Mouse (Mus musculus) neutrophil, adult 59 days (primary cell): ENCODE results near the gene Clec4d. TPM values are rescaled to one million over a fixed set of nuclear protein-coding genes. Genes with fewer than 3 reads are reported as not detected.

ENCODE experiments used
- total RNA-seq, 2 experiments: library from RNA; stranded (reverse); gene quantifications; 1 replicate in 1 of 2; 2 replicates in 1 of 2; pipeline ENCODE4 v1.2.4; 2023

Clec4d gene
- 100 to 1,000 TPM; 127 to 139 TPM for total RNA-seq

GRCm38 (mm10) chr6:123261555-123262161 is at the start of gene Clec4d:
Gene Clec4d (plus strand): TSS chr6:123262111.

GRCm38 (mm10) chr6:123229644-123230043 is 32.3 kb upstream of the Clec4d start, which contains the start of gene Clec4n:
Gene Clec4n (plus strand): TSS chr6:123229843.

GRCm38 (mm10) chr6:123289753-123290152 is 27.8 kb downstream of the Clec4d start, which contains the start of gene Clec4e:
Gene Clec4e (minus strand): TSS chr6:123289870.

GRCm38 (mm10) chr6:123308033-123308432 is 46.1 kb downstream of the Clec4d start, which contains the start of gene Vmn2r19:
Gene Vmn2r19 (plus strand): TSS chr6:123308333.

Other genes with a start within 250 kb of the Clec4d start
- 1 to 10 TPM; 3.0 to 7.4 TPM for gene Clec4b1, start 212.1 kb upstream of the Clec4d start, total RNA-seq
- 100 to 1,000 TPM; 214 to 245 TPM for gene Clec4a2, start 155.7 kb upstream of the Clec4d start, total RNA-seq
- 10 to 100 TPM in 1 of 2 experiments, 1 to 10 TPM in 1; 9.6 to 11.9 TPM for gene Clec4b2, start 89.2 kb upstream of the Clec4d start, total RNA-seq
- 1 to 10 TPM; 2.8 to 3.2 TPM for gene Clec4n, start 32.3 kb upstream of the Clec4d start, total RNA-seq
- gene Clec4e, start 27.8 kb downstream of the Clec4d start, total RNA-seq = 100 to 1,000 TPM; 198 to 237 TPM
- not detected for gene Vmn2r19, start 46.2 kb downstream of the Clec4d start, total RNA-seq
- not detected for gene Vmn2r20, start 156.0 kb downstream of the Clec4d start, total RNA-seq